Mouse (Mus musculus) liver, embryonic 16.5 days (tissue): ENCODE measurements at regions not wholly inside any gene's neighbourhood (a gene's known extent, or its start where the extent isn't known, plus 50 kb on each side); places are given as distances from the start of the nearest gene placed in this dataset.
A peak's percentile ranks its signal among the peaks of the same experiment; 100 is the strongest.

Experiments
- ATAC-seq: fragments of 200-750 bp; cut with Nextera tagmentation; 2 replicates; pipeline ENCODE4 v1.8.0; 2017; ENCODE audit warnings: low read depth, mild to moderate bottlenecking, moderate number of reproducible peaks, moderate library complexity
- H3K27ac ChIP-seq: fragments of 300-500 bp; sonication (generic); 2 replicates; pipeline ENCODE4 v1.5.1; 2014; ENCODE audit warnings: mild to moderate bottlenecking, low read length
- H3K27me3 ChIP-seq: fragments of 300-500 bp; sonication (generic); 2 replicates; pipeline ENCODE4 v1.6.1; 2014; ENCODE audit warnings: low read depth, low read length, mixed read lengths; ENCODE audit not compliant: control insufficient read depth, insufficient read depth
- H3K36me3 ChIP-seq: fragments of 300-500 bp; sonication (generic); 2 replicates; pipeline ENCODE4 v1.6.1; 2014; ENCODE audit warnings: mild to moderate bottlenecking; ENCODE audit not compliant: control insufficient read depth, insufficient read depth
- H3K4me1 ChIP-seq: fragments of 300-500 bp; sonication (generic); 2 replicates; pipeline ENCODE4 v1.6.1; 2014; ENCODE audit warnings: low read depth, low read length, mixed read lengths; ENCODE audit not compliant: control insufficient read depth
- H3K4me2 ChIP-seq: fragments of 300-500 bp; sonication (generic); 2 replicates; pipeline ENCODE4 v1.6.1; 2014; ENCODE audit warnings: low read depth, low read length, mixed read lengths
- H3K4me3 ChIP-seq: fragments of 300-500 bp; sonication (generic); 2 replicates; pipeline ENCODE4 v1.5.1; 2014; ENCODE audit warnings: low read depth, mild to moderate bottlenecking, low read length
- H3K9ac ChIP-seq: fragments of 300-500 bp; sonication (generic); 2 replicates; pipeline ENCODE4 v1.6.1; 2014; ENCODE audit warnings: low read depth, low read length
- H3K9me3 ChIP-seq: fragments of 300-500 bp; sonication (generic); replicated peaks from 2 replicates; pipeline ENCODE4 v1.6.1; 2016; ENCODE audit warnings: low read length; ENCODE audit not compliant: control insufficient read depth
- WGBS: fragments of 180-500 bp; shearing (Covaris S2); extraction: QIAGEN DNeasy Blood & Tissue Kit; methylation state at CpG from one replicate; pipeline ENCODE4 v1.1.7; 2014; ENCODE audit not compliant: insufficient replicate concordance; 5-methylcytosine and 5-hydroxymethylcytosine counted together

DNA sequence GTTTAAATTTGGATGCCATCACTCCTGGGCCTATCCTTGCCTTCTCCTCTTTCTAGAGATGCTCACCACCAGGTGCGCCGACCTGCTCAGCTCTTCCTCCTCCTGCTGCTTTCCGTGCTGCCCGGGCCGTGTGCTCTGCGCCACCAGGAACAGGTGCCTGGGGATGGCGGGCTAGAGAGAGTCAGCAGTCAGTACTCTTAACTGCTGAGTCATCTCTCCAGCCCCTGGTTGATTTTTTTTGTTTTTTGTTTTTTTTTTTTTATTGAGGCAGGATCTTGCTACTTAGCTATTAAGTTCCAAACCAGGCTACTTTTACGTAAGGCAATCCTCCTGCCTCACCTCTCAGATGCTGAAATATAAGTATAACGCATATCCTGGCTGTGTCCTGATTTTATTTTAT is 59.8 kb upstream of the Larp1 start:
- Histone ChIP-seq H3K9ac (no peak overlapping the region), H3K27ac (no peak overlapping the region), H3K36me3 (no peaks in the 10 kb centered on the region), H3K4me2 (no peak overlapping the region), H3K4me3 (no peak overlapping the region), H3K27me3 (no peaks in the 10 kb centered on the region), H3K4me1 (peaks cover 29% of the 10 kb centered on the region), H3K9me3 (no peaks in the 10 kb centered on the region)
- no peak for ATAC-seq
- 64% methylated on average over 9 of the region's 9 CpGs for WGBS

DNA sequence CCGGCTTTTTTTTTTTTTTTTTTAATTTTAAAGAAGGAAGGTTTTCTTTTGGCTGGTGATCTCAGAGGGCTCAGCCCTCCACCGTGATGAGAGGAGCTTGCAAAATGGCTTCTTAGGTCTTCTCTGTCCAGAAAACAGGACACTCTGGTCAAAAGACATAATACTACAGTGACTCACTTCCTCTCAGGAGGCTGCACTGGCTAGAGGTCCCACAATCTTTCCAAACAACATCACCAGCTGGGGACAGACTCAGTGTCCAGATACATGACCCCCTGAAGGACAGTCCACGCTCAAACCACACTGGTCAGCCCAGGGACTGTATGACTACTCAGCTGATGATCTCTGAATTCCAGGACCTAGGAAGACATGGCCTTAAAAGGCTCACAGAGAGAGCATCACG is 61.5 kb upstream of the Larp1 start:
- WGBS: 48% methylated on average over 3 of the region's 4 CpGs
- no peak overlapping the region for H3K9ac ChIP-seq
- H3K27ac ChIP-seq: no peak overlapping the region; the same call in 1 of the 2 replicates
- H3K27me3 ChIP-seq: no peaks in the 10 kb centered on the region
- ATAC-seq: no peak
- H3K4me2 ChIP-seq: no peak overlapping the region
- H3K36me3 ChIP-seq: no peaks in the 10 kb centered on the region
- no peak overlapping the region for H3K4me3 ChIP-seq
- H3K4me1 ChIP-seq: peaks cover 11% of the 10 kb centered on the region
- no peaks in the 10 kb centered on the region for H3K9me3 ChIP-seq

DNA sequence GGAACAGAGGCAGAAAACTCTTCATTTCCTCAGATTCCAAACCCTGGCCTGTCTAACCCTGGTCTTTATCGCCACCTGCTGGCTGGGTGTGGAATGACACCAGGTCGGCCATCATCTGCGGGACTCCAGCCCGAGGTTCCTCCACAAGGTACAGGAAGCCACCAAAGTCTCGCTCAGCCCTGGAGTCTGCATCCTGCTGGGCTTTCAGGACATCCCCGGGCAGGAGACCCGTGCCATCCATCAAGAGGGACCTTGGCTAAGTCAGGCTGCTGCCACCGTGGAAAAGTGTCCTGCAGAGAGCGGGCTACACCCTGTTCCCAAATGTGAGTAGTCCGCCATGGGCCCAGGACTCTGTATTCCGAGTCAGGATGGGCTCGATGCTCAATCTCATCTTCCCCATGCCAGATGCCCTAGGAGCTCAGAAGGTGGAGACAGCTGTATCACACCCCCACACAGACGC is 74.4 kb upstream of the Larp1 start:
- H3K36me3 ChIP-seq: no peaks in the 10 kb centered on the region
- H3K4me3 ChIP-seq: no peak overlapping the region
- peaks cover 6% of the 10 kb centered on the region; the same call in 1 of the 2 replicates for H3K4me1 ChIP-seq
- peak overlapping the region; percentile 46 for H3K4me2 ChIP-seq
- 11% methylated on average over 13 of the region's 13 CpGs for WGBS
- no peaks in the 10 kb centered on the region for H3K9me3 ChIP-seq
- H3K27me3 ChIP-seq: peaks cover 11% of the 10 kb centered on the region; the same call in 1 of the 2 replicates
- no peak overlapping the region for H3K27ac ChIP-seq
- 0 out of 2 replicates have a peak, but pooled peaks have one; percentile 16 for ATAC-seq
- no peak overlapping the region for H3K9ac ChIP-seq

DNA sequence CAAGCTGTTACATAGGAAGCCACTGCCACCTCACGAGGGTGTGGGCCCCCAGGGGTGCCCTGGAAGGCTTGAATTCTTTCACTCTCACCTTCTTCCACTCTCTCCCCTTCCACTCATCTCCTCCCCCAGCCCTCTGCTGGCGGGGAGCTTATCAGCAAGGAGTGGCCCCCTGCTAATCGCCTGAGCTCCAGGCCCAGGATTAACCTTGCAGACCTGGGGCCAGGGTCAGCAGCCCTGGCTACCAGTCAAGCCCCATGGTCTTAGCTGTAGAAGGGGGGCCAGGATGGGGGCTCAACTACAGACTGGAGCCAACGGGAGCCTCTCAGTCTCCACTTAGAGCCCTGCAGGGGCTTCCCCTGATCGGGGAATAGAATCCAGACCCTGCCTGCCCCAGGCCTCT is 75.8 kb upstream of the Larp1 start:
- no peaks in the 10 kb centered on the region for H3K9me3 ChIP-seq
- H3K27ac ChIP-seq: no peak overlapping the region
- peaks cover 13% of the 10 kb centered on the region; the same call in 1 of the 2 replicates for H3K27me3 ChIP-seq
- H3K4me3 ChIP-seq: no peak overlapping the region
- no peaks in the 10 kb centered on the region for H3K36me3 ChIP-seq
- whole genome bisulfite sequencing: 18% methylated on average over 5 of the region's 5 CpGs
- no peak overlapping the region for H3K4me2 ChIP-seq
- H3K9ac ChIP-seq: no peak overlapping the region
- no peak for ATAC-seq
- peaks cover 6% of the 10 kb centered on the region; the same call in 1 of the 2 replicates for H3K4me1 ChIP-seq

DNA sequence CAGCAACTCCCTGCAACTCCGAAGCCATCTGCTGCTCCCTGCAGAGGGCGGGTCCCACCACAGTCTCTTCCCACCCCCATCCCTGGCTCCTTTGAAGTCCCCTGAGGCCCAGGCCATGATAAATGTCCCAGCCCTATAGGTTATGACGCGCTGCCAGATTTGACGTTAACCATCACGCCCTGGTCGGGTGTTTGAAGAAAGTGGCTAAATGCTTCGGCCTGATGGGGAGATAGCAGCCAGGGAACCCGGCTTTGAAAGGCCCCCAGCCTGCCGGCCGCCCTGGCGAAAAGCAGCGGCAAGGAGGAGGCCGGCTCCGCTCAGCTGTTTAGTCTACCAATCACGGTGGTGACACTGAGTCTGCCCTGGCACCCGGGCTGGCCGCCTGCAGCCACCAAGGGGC is 79.4 kb upstream of the Larp1 start:
- H3K4me1 ChIP-seq: peaks cover 4% of the 10 kb centered on the region; the same call in 1 of the 2 replicates
- no peak overlapping the region for H3K27ac ChIP-seq
- no peaks in the 10 kb centered on the region for H3K36me3 ChIP-seq
- H3K9me3 ChIP-seq: no peaks in the 10 kb centered on the region
- peaks cover 10% of the 10 kb centered on the region; the same call in 1 of the 2 replicates for H3K27me3 ChIP-seq
- H3K9ac ChIP-seq: no peak overlapping the region
- H3K4me3 ChIP-seq: no peak overlapping the region
- no peak overlapping the region for H3K4me2 ChIP-seq
- WGBS: 17% methylated on average over 18 of the region's 18 CpGs
- ATAC-seq: no peak

DNA sequence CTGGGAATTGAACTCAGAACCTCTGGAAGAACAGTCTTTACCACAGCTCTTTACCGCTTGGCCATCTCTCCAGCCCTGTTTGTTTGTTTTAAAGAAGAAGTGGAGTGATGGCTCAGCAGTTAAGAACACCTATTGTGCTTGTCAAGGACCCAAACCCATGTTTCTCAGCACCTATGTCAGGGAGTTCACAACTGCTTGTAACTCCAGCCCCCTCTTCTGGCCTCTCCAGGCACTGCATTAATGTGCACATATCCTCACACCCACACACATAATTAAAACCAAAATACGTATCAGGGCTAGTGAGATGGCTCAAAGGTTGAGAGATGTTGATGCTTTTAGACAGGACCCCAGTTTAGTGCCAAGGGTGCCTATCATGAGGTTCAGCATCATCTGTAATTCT is 87.6 kb upstream of the Hand1 start:
- Histone ChIP-seq H3K27me3 (no peaks in the 10 kb centered on the region), H3K4me2 (no peak overlapping the region), H3K4me1 (no peaks in the 10 kb centered on the region), H3K36me3 (no peaks in the 10 kb centered on the region), H3K9me3 (no peaks in the 10 kb centered on the region), H3K4me3 (no peak overlapping the region), H3K9ac (no peak overlapping the region), H3K27ac (no peak overlapping the region)
- ATAC-seq: no peak
- 78% methylated on average over 2 of the region's 2 CpGs for WGBS

DNA sequence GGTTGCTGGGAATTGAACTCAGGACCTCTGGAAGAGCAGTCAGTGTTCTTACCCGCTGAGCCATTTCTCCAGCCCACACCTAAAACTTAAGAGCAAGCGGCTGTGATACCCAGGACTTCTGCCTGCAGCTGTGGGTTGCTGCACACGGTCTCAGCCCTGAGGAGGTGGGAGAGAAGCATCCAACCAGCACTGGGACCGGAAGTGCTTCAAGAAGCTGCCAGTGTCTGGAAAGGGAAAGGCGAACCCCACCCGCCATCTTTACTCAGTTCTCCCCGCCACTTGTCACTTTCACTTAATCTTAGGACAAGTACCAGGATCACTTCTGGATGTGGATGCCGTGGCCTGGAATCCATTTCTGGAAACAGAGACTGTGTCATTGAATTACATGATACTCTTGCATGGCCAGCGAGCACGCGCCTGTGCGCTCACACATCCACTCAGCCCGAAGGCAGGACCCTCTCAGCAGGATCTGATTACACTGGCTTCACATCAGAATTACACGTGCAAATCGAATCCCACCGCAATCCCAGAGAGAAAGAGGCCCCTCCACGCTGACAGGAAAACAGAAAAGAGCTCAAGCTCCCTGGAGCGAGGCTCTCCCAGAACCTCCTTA is 85.9 kb upstream of the Hand1 start:
- no peak overlapping the region for H3K9ac ChIP-seq
- H3K4me2 ChIP-seq: no peak overlapping the region
- H3K9me3 ChIP-seq: no peaks in the 10 kb centered on the region
- H3K36me3 ChIP-seq: no peaks in the 10 kb centered on the region
- H3K27ac ChIP-seq: no peak overlapping the region
- 80% methylated on average over 18 of the region's 18 CpGs for WGBS
- no peak for ATAC-seq
- no peaks in the 10 kb centered on the region for H3K4me1 ChIP-seq
- no peaks in the 10 kb centered on the region for H3K27me3 ChIP-seq
- H3K4me3 ChIP-seq: no peak overlapping the region

DNA sequence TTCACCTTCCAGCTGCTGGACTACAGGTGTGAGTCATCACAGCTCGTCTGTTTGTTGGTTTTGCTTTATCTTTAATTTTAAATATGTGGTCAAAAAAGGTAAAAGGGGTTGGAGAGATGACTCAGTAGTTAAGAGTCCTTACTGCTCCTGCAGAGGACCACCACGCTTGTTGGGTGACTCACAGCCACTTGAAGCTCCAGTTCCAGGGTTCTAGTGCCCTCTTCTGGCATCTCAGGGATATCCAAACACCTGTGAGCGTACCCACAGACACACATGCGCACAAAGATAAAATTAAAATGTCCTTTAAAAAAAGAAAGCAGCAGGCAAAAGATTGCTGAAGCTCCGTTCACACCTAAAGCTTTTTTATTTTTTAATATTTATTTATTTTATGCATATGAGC is 85.4 kb upstream of the Hand1 start:
- WGBS: 44% methylated on average over 5 of the region's 5 CpGs
- no peaks in the 10 kb centered on the region for H3K36me3 ChIP-seq
- ATAC-seq: no peak
- H3K4me3 ChIP-seq: no peak overlapping the region
- no peak overlapping the region for H3K27ac ChIP-seq
- no peak overlapping the region for H3K9ac ChIP-seq
- H3K27me3 ChIP-seq: no peaks in the 10 kb centered on the region
- H3K9me3 ChIP-seq: no peaks in the 10 kb centered on the region
- no peaks in the 10 kb centered on the region for H3K4me1 ChIP-seq
- H3K4me2 ChIP-seq: no peak overlapping the region

DNA sequence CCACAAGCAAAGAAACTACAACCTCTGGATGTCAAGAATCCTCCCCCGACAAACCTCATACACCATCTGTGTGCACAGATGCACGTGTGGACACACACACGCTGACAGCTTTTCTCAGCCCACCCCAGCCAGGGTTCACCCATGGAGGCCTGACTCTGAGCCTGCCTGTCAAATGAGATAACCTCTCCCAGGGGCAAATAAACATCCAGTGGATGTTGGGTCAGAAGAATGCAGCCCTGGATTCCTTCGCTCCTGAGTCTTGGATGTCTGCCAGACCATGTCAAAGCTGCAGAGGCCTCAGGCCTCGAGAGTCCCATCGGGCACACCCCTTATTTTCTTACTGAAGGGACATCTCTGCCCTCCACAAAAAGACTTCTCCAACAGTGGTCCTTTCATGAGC is 83.4 kb upstream of the Hand1 start:
- 0 out of 2 replicates have a peak, but pooled peaks have one; percentile 30 for ATAC-seq
- no peaks in the 10 kb centered on the region for H3K36me3 ChIP-seq
- H3K4me2 ChIP-seq: no peak overlapping the region
- H3K27me3 ChIP-seq: no peaks in the 10 kb centered on the region
- no peak overlapping the region for H3K9ac ChIP-seq
- H3K4me1 ChIP-seq: no peaks in the 10 kb centered on the region
- H3K27ac ChIP-seq: no peak overlapping the region
- H3K9me3 ChIP-seq: no peaks in the 10 kb centered on the region
- no peak overlapping the region for H3K4me3 ChIP-seq
- 32% methylated on average over 6 of the region's 6 CpGs for WGBS
